Mouse (Mus musculus): Measurements from ENCODE around the gene Mrtfa. TPM values are rescaled to one million over a fixed set of nuclear protein-coding genes. Genes with fewer than 3 reads are reported as not detected.

Gene Mrtfa
- polyA plus RNA-seq, 1 experiment from 2014 or later, result 23.6 TPM

- Histone ChIP-seq H3K9me3 (no peaks in the 10 kb centered on the region), H3K4me1 (no peaks in the 10 kb centered on the region), H3K36me3 (peaks cover 51% of the 10 kb centered on the region), H3K9ac (no peak overlapping the region), H3K4me2 (replicated peaks) (no peak overlapping the region), H3K27ac (no peak overlapping the region), H3K4me3 (no peak overlapping the region), H3K27me3 (no peaks in the 10 kb centered on the region)
- WGBS, result 81% methylated on average over 6 of the region's 6 CpGs
- ATAC-seq (ENCODE audit: insufficient number of reproducible peaks, insufficient read depth, low FRiP score, low TSS enrichment), result no peak
Measured at GRCm38 (mm10) chr15:81021377-81021776, 169.2 kb downstream of the Mrtfa start.

GRCm38 (mm10) chr15:81017308-81017707, 173.2 kb downstream of the Mrtfa start:
- 92% methylated on average over 7 of the region's 7 CpGs for WGBS
- no peaks in the 10 kb centered on the region for H3K27me3 ChIP-seq
- H3K4me1 ChIP-seq, result no peaks in the 10 kb centered on the region
- H3K36me3 ChIP-seq, result peaks cover 84% of the 10 kb centered on the region
- H3K4me3 ChIP-seq, result no peak overlapping the region
- H3K9me3 ChIP-seq, result no peaks in the 10 kb centered on the region
- H3K4me2 ChIP-seq (replicated peaks), result no peak overlapping the region
- H3K27ac ChIP-seq, result no peak overlapping the region
- no peak for ATAC-seq (ENCODE audit: insufficient number of reproducible peaks, insufficient read depth, low FRiP score, low TSS enrichment)
- H3K9ac ChIP-seq, result no peak overlapping the region

GRCm38 (mm10) chr15:81016488-81016887, 174.1 kb downstream of the Mrtfa start:
- H3K9ac ChIP-seq, result no peak overlapping the region
- peaks cover 83% of the 10 kb centered on the region for H3K36me3 ChIP-seq
- H3K27me3 ChIP-seq, result no peaks in the 10 kb centered on the region
- H3K4me2 ChIP-seq (replicated peaks), result no peak overlapping the region
- H3K9me3 ChIP-seq, result no peaks in the 10 kb centered on the region
- H3K4me3 ChIP-seq, result no peak overlapping the region
- WGBS, result 87% methylated on average over 10 of the region's 10 CpGs
- no peaks in the 10 kb centered on the region for H3K4me1 ChIP-seq
- no peak overlapping the region for H3K27ac ChIP-seq
- ATAC-seq (ENCODE audit: insufficient number of reproducible peaks, insufficient read depth, low FRiP score, low TSS enrichment), result no peak

- WGBS, result 84% methylated on average over 5 of the region's 5 CpGs
- Histone ChIP-seq H3K36me3 (peaks cover 88% of the 10 kb centered on the region), H3K9ac (no peak overlapping the region), H3K27ac (no peak overlapping the region), H3K9me3 (no peaks in the 10 kb centered on the region), H3K4me1 (no peaks in the 10 kb centered on the region), H3K4me2 (replicated peaks) (no peak overlapping the region), H3K4me3 (no peak overlapping the region), H3K27me3 (no peaks in the 10 kb centered on the region)
- no peak for ATAC-seq (ENCODE audit: insufficient number of reproducible peaks, insufficient read depth, low FRiP score, low TSS enrichment)
Measured at GRCm38 (mm10) chr15:81015068-81015744, 175.4 kb downstream of the Mrtfa start.

- H3K27ac ChIP-seq, result no peak overlapping the region
- no peaks in the 10 kb centered on the region for H3K9me3 ChIP-seq
- no peak overlapping the region for H3K4me2 ChIP-seq (replicated peaks)
- H3K36me3 ChIP-seq, result peaks cover 83% of the 10 kb centered on the region
- whole genome bisulfite sequencing, result 73% methylated on average over 7 of the region's 7 CpGs
- H3K9ac ChIP-seq, result no peak overlapping the region
- no peaks in the 10 kb centered on the region for H3K27me3 ChIP-seq
- no peaks in the 10 kb centered on the region for H3K4me1 ChIP-seq
- ATAC-seq (ENCODE audit: insufficient number of reproducible peaks, insufficient read depth, low FRiP score, low TSS enrichment), result no peak
- H3K4me3 ChIP-seq, result no peak overlapping the region
Measured at GRCm38 (mm10) chr15:81013186-81013585, 177.4 kb downstream of the Mrtfa start.

GRCm38 (mm10) chr15:81012359-81012758, 178.2 kb downstream of the Mrtfa start:
- WGBS, result 83% methylated on average over 4 of the region's 4 CpGs
- no peaks in the 10 kb centered on the region for H3K9me3 ChIP-seq
- H3K27ac ChIP-seq, result no peak overlapping the region
- no peak overlapping the region for H3K9ac ChIP-seq
- H3K36me3 ChIP-seq, result peaks cover 75% of the 10 kb centered on the region
- no peak for ATAC-seq (ENCODE audit: insufficient number of reproducible peaks, insufficient read depth, low FRiP score, low TSS enrichment)
- H3K4me2 ChIP-seq (replicated peaks), result no peak overlapping the region
- H3K4me3 ChIP-seq, result no peak overlapping the region
- H3K27me3 ChIP-seq, result no peaks in the 10 kb centered on the region
- H3K4me1 ChIP-seq, result no peaks in the 10 kb centered on the region

- H3K36me3 ChIP-seq, result peaks cover 66% of the 10 kb centered on the region
- WGBS, result 67% methylated on average over 3 of the region's 3 CpGs
Measured at GRCm38 (mm10) chr15:81011523-81011922, 179.0 kb downstream of the Mrtfa start.

GRCm38 (mm10) chr15:81010114-81010513, 180.4 kb downstream of the Mrtfa start:
- WGBS, result 85% methylated on average over 7 of the region's 7 CpGs
- ATAC-seq (ENCODE audit: insufficient number of reproducible peaks, insufficient read depth, low FRiP score, low TSS enrichment), result no peak
- Histone ChIP-seq H3K9me3 (no peaks in the 10 kb centered on the region), H3K27me3 (no peaks in the 10 kb centered on the region), H3K36me3 (peaks cover 52% of the 10 kb centered on the region), H3K9ac (no peak overlapping the region), H3K4me3 (no peak overlapping the region), H3K4me2 (replicated peaks) (no peak overlapping the region), H3K27ac (no peak overlapping the region), H3K4me1 (0 out of 2 replicates have a peak, but pooled peaks cover 5% of the 10 kb centered on the region)

More at GRCm38 (mm10) chr15:81011523-81011922, 179.0 kb downstream of the Mrtfa start:
- Histone ChIP-seq H3K4me3 (no peak overlapping the region), H3K9me3 (no peaks in the 10 kb centered on the region), H3K27me3 (no peaks in the 10 kb centered on the region), H3K9ac (no peak overlapping the region), H3K4me1 (no peaks in the 10 kb centered on the region), H3K4me2 (replicated peaks) (no peak overlapping the region), H3K27ac (no peak overlapping the region)
- ATAC-seq (ENCODE audit: insufficient number of reproducible peaks, insufficient read depth, low FRiP score, low TSS enrichment), result no peak

GRCm38 (mm10) chr15:81008689-81009123, 181.9 kb downstream of the Mrtfa start:
- 65% methylated on average over 10 of the region's 10 CpGs for WGBS
- H3K4me1 ChIP-seq, result 0 out of 2 replicates have a peak, but pooled peaks cover 5% of the 10 kb centered on the region
- no peak overlapping the region for H3K4me3 ChIP-seq
- H3K4me2 ChIP-seq (replicated peaks), result no peak overlapping the region
- no peak for ATAC-seq (ENCODE audit: insufficient number of reproducible peaks, insufficient read depth, low FRiP score, low TSS enrichment)
- H3K9ac ChIP-seq, result no peak overlapping the region
- H3K27ac ChIP-seq, result no peak overlapping the region
- no peaks in the 10 kb centered on the region for H3K27me3 ChIP-seq
- H3K36me3 ChIP-seq, result peaks cover 43% of the 10 kb centered on the region
- H3K9me3 ChIP-seq, result no peaks in the 10 kb centered on the region

- WGBS, result 87% methylated on average over 8 of the region's 8 CpGs
- no peak for ATAC-seq (ENCODE audit: insufficient number of reproducible peaks, insufficient read depth, low FRiP score, low TSS enrichment)
- H3K36me3 ChIP-seq, result peaks cover 42% of the 10 kb centered on the region
- no peaks in the 10 kb centered on the region for H3K27me3 ChIP-seq
- no peaks in the 10 kb centered on the region for H3K9me3 ChIP-seq
- no peak overlapping the region for H3K27ac ChIP-seq
- no peak overlapping the region for H3K4me2 ChIP-seq (replicated peaks)
- no peak overlapping the region for H3K9ac ChIP-seq
- 0 out of 2 replicates have a peak, but pooled peaks cover 5% of the 10 kb centered on the region for H3K4me1 ChIP-seq
- H3K4me3 ChIP-seq, result no peak overlapping the region
Measured at GRCm38 (mm10) chr15:81007905-81008304, 182.7 kb downstream of the Mrtfa start.

- H3K4me1 ChIP-seq, result 0 out of 2 replicates have a peak, but pooled peaks cover 5% of the 10 kb centered on the region
- no peaks in the 10 kb centered on the region for H3K9me3 ChIP-seq
- no peak overlapping the region for H3K9ac ChIP-seq
- no peaks in the 10 kb centered on the region for H3K27me3 ChIP-seq
- no peak overlapping the region for H3K4me2 ChIP-seq (replicated peaks)
- H3K4me3 ChIP-seq, result no peak overlapping the region
- ATAC-seq (ENCODE audit: insufficient number of reproducible peaks, insufficient read depth, low FRiP score, low TSS enrichment), result no peak
- 92% methylated on average over 9 of the region's 9 CpGs for WGBS
- H3K27ac ChIP-seq, result no peak overlapping the region
- H3K36me3 ChIP-seq, result peaks cover 36% of the 10 kb centered on the region
Measured at GRCm38 (mm10) chr15:81007339-81007738, 183.2 kb downstream of the Mrtfa start.

- Histone ChIP-seq H3K4me1 (0 out of 2 replicates have a peak, but pooled peaks cover 5% of the 10 kb centered on the region), H3K9ac (no peak overlapping the region), H3K9me3 (no peaks in the 10 kb centered on the region), H3K27me3 (no peaks in the 10 kb centered on the region), H3K36me3 (peaks cover 30% of the 10 kb centered on the region), H3K27ac (no peak overlapping the region), H3K4me3 (no peak overlapping the region), H3K4me2 (replicated peaks) (no peak overlapping the region)
- no peak for ATAC-seq (ENCODE audit: insufficient number of reproducible peaks, insufficient read depth, low FRiP score, low TSS enrichment)
- WGBS, result 87% methylated on average over 10 of the region's 10 CpGs
Measured at GRCm38 (mm10) chr15:81006127-81006735, 184.3 kb downstream of the Mrtfa start.
